Mouse (Mus musculus): ENCODE measurements at regions not wholly inside any gene's neighbourhood (a gene's known extent, or its start where the extent isn't known, plus 50 kb on each side); places are given as distances from the start of the nearest gene placed in this dataset.
"Not testable (repeated sequence)": the region's sequence is repeated elsewhere in the genome, so short reads cannot be mapped to it uniquely, and the experiment has no call there.

- H3K4me3 ChIP-seq (replicated peaks; ENCODE audit: low read length); H3K27me3 ChIP-seq (replicated peaks; ENCODE audit: control insufficient read depth, insufficient read depth, low read length); ATAC-seq; H3K36me3 ChIP-seq (ENCODE audit: control insufficient read depth, insufficient read depth); H3K4me2 ChIP-seq (ENCODE audit: low read length); H3K4me1 ChIP-seq (replicated peaks; ENCODE audit: control insufficient read depth, insufficient read depth, low read length); H3K27ac ChIP-seq (ENCODE audit: low read length); H3K9me3 ChIP-seq (ENCODE audit: control insufficient read depth, low read length); H3K9ac ChIP-seq (replicated peaks; ENCODE audit: low read depth, low read length): not testable (repeated sequence)
- WGBS: 85% methylated on average over 2 of the region's 2 CpGs
Observed at GRCm38 (mm10) chr2:108062751-108063150, 772.3 kb downstream of the Kcna4 start.

GRCm38 (mm10) chr2:108083911-108084310 lies 793.5 kb downstream of the Kcna4 start:
- Histone ChIP-seq H3K9ac (replicated peaks; ENCODE audit: low read depth, low read length) (no peak overlapping the region), H3K27ac (ENCODE audit: low read length) (no peak overlapping the region), H3K36me3 (ENCODE audit: control insufficient read depth, insufficient read depth) (no peaks in the 10 kb centered on the region), H3K9me3 (ENCODE audit: control insufficient read depth, low read length) (no peaks in the 10 kb centered on the region), H3K4me1 (replicated peaks; ENCODE audit: control insufficient read depth, insufficient read depth, low read length) (no peaks in the 10 kb centered on the region), H3K4me3 (replicated peaks; ENCODE audit: low read length) (no peak overlapping the region), H3K4me2 (ENCODE audit: low read length) (no peak overlapping the region), H3K27me3 (replicated peaks; ENCODE audit: control insufficient read depth, insufficient read depth, low read length) (no peaks in the 10 kb centered on the region)
- WGBS: 74% methylated on average over 3 of the region's 3 CpGs
- no peak for ATAC-seq

GRCm38 (mm10) chr2:108090266-108090665 lies 799.8 kb downstream of the Kcna4 start:
- H3K27me3 ChIP-seq (replicated peaks; ENCODE audit: control insufficient read depth, insufficient read depth, low read length): no peaks in the 10 kb centered on the region
- H3K4me2 ChIP-seq (ENCODE audit: low read length): no peak overlapping the region
- no peak overlapping the region for H3K4me3 ChIP-seq (replicated peaks; ENCODE audit: low read length)
- WGBS: 80% methylated on average over 4 of the region's 4 CpGs
- H3K4me1 ChIP-seq (replicated peaks; ENCODE audit: control insufficient read depth, insufficient read depth, low read length): no peaks in the 10 kb centered on the region
- no peak for ATAC-seq
- no peaks in the 10 kb centered on the region for H3K36me3 ChIP-seq (ENCODE audit: control insufficient read depth, insufficient read depth)
- H3K9me3 ChIP-seq (ENCODE audit: control insufficient read depth, low read length): no peaks in the 10 kb centered on the region
- H3K27ac ChIP-seq (ENCODE audit: low read length): no peak overlapping the region
- no peak overlapping the region for H3K9ac ChIP-seq (replicated peaks; ENCODE audit: low read depth, low read length)

GRCm38 (mm10) chr2:108097026-108097425 lies 806.6 kb downstream of the Kcna4 start:
- H3K9ac ChIP-seq (replicated peaks; ENCODE audit: low read depth, low read length): no peak overlapping the region
- no peaks in the 10 kb centered on the region for H3K9me3 ChIP-seq (ENCODE audit: control insufficient read depth, low read length)
- H3K36me3 ChIP-seq (ENCODE audit: control insufficient read depth, insufficient read depth): no peaks in the 10 kb centered on the region
- no peak for ATAC-seq
- H3K27me3 ChIP-seq (replicated peaks; ENCODE audit: control insufficient read depth, insufficient read depth, low read length): no peaks in the 10 kb centered on the region
- H3K27ac ChIP-seq (ENCODE audit: low read length): no peak overlapping the region
- H3K4me2 ChIP-seq (ENCODE audit: low read length): no peak overlapping the region
- 97% methylated on average over 4 of the region's 4 CpGs for WGBS
- H3K4me1 ChIP-seq (replicated peaks; ENCODE audit: control insufficient read depth, insufficient read depth, low read length): no peaks in the 10 kb centered on the region
- no peak overlapping the region for H3K4me3 ChIP-seq (replicated peaks; ENCODE audit: low read length)

- H3K27ac ChIP-seq (ENCODE audit: low read length): no peak overlapping the region
- no peak overlapping the region for H3K4me2 ChIP-seq (ENCODE audit: low read length)
- no peaks in the 10 kb centered on the region for H3K27me3 ChIP-seq (replicated peaks; ENCODE audit: control insufficient read depth, insufficient read depth, low read length)
- H3K36me3 ChIP-seq (ENCODE audit: control insufficient read depth, insufficient read depth): no peaks in the 10 kb centered on the region
- H3K4me1 ChIP-seq (replicated peaks; ENCODE audit: control insufficient read depth, insufficient read depth, low read length): no peaks in the 10 kb centered on the region
- H3K9ac ChIP-seq (replicated peaks; ENCODE audit: low read depth, low read length): no peak overlapping the region
- no peak for ATAC-seq
- H3K9me3 ChIP-seq (ENCODE audit: control insufficient read depth, low read length): no peaks in the 10 kb centered on the region
- no peak overlapping the region for H3K4me3 ChIP-seq (replicated peaks; ENCODE audit: low read length)
Observed at GRCm38 (mm10) chr2:108110140-108110539, 819.7 kb downstream of the Kcna4 start.

- 53% methylated on average over 2 of the region's 2 CpGs for WGBS
Observed at GRCm38 (mm10) chr2:108145694-108146093, 855.3 kb downstream of the Kcna4 start.

GRCm38 (mm10) chr2:108148221-108148620 lies 857.8 kb downstream of the Kcna4 start:
- peak; percentile 71 for ATAC-seq
- no peak overlapping the region for H3K9ac ChIP-seq (replicated peaks; ENCODE audit: low read depth, low read length)
- H3K9me3 ChIP-seq (ENCODE audit: control insufficient read depth, low read length): no peaks in the 10 kb centered on the region
- WGBS: 56% methylated on average over 4 of the region's 4 CpGs
- no peak overlapping the region for H3K27ac ChIP-seq (ENCODE audit: low read length)
- H3K36me3 ChIP-seq (ENCODE audit: control insufficient read depth, insufficient read depth): no peaks in the 10 kb centered on the region
- no peaks in the 10 kb centered on the region for H3K27me3 ChIP-seq (replicated peaks; ENCODE audit: control insufficient read depth, insufficient read depth, low read length)
- no peak overlapping the region for H3K4me2 ChIP-seq (ENCODE audit: low read length)
- H3K4me1 ChIP-seq (replicated peaks; ENCODE audit: control insufficient read depth, insufficient read depth, low read length): no peaks in the 10 kb centered on the region
- no peak overlapping the region for H3K4me3 ChIP-seq (replicated peaks; ENCODE audit: low read length)

More at GRCm38 (mm10) chr2:108145694-108146093, 855.3 kb downstream of the Kcna4 start:
- no peak overlapping the region for H3K4me2 ChIP-seq (ENCODE audit: low read length)
- no peak overlapping the region for H3K4me3 ChIP-seq (replicated peaks; ENCODE audit: low read length)
- no peaks in the 10 kb centered on the region for H3K4me1 ChIP-seq (replicated peaks; ENCODE audit: control insufficient read depth, insufficient read depth, low read length)
- H3K9ac ChIP-seq (replicated peaks; ENCODE audit: low read depth, low read length): no peak overlapping the region
- no peaks in the 10 kb centered on the region for H3K27me3 ChIP-seq (replicated peaks; ENCODE audit: control insufficient read depth, insufficient read depth, low read length)
- H3K36me3 ChIP-seq (ENCODE audit: control insufficient read depth, insufficient read depth): no peaks in the 10 kb centered on the region
- ATAC-seq: no peak
- no peak overlapping the region for H3K27ac ChIP-seq (ENCODE audit: low read length)
- H3K9me3 ChIP-seq (ENCODE audit: control insufficient read depth, low read length): no peaks in the 10 kb centered on the region

GRCm38 (mm10) chr2:108156189-108156588 lies 865.8 kb downstream of the Kcna4 start:
- no peak overlapping the region for H3K27ac ChIP-seq (ENCODE audit: low read length)
- no peak overlapping the region for H3K4me2 ChIP-seq (ENCODE audit: low read length)
- no peak for ATAC-seq
- H3K4me1 ChIP-seq (replicated peaks; ENCODE audit: control insufficient read depth, insufficient read depth, low read length): no peaks in the 10 kb centered on the region
- no peak overlapping the region for H3K4me3 ChIP-seq (replicated peaks; ENCODE audit: low read length)
- H3K9ac ChIP-seq (replicated peaks; ENCODE audit: low read depth, low read length): no peak overlapping the region
- no peaks in the 10 kb centered on the region for H3K27me3 ChIP-seq (replicated peaks; ENCODE audit: control insufficient read depth, insufficient read depth, low read length)
- H3K36me3 ChIP-seq (ENCODE audit: control insufficient read depth, insufficient read depth): no peaks in the 10 kb centered on the region
- no peaks in the 10 kb centered on the region for H3K9me3 ChIP-seq (ENCODE audit: control insufficient read depth, low read length)

GRCm38 (mm10) chr2:108157731-108158130 lies 867.3 kb downstream of the Kcna4 start:
- ATAC-seq: no peak
- Histone ChIP-seq H3K4me3 (replicated peaks; ENCODE audit: low read length) (no peak overlapping the region), H3K9ac (replicated peaks; ENCODE audit: low read depth, low read length) (no peak overlapping the region), H3K4me1 (replicated peaks; ENCODE audit: control insufficient read depth, insufficient read depth, low read length) (no peaks in the 10 kb centered on the region), H3K27ac (ENCODE audit: low read length) (no peak overlapping the region), H3K9me3 (ENCODE audit: control insufficient read depth, low read length) (no peaks in the 10 kb centered on the region), H3K36me3 (ENCODE audit: control insufficient read depth, insufficient read depth) (no peaks in the 10 kb centered on the region), H3K27me3 (replicated peaks; ENCODE audit: control insufficient read depth, insufficient read depth, low read length) (no peaks in the 10 kb centered on the region), H3K4me2 (ENCODE audit: low read length) (no peak overlapping the region)
- WGBS: 87% methylated on average over 2 of the region's 2 CpGs

- H3K4me2 ChIP-seq (ENCODE audit: low read length): no peak overlapping the region
- H3K9ac ChIP-seq (replicated peaks; ENCODE audit: low read depth, low read length): no peak overlapping the region
- H3K27ac ChIP-seq (ENCODE audit: low read length): no peak overlapping the region
- ATAC-seq: no peak
- H3K9me3 ChIP-seq (ENCODE audit: control insufficient read depth, low read length): no peaks in the 10 kb centered on the region
- no peaks in the 10 kb centered on the region for H3K27me3 ChIP-seq (replicated peaks; ENCODE audit: control insufficient read depth, insufficient read depth, low read length)
- H3K4me1 ChIP-seq (replicated peaks; ENCODE audit: control insufficient read depth, insufficient read depth, low read length): no peaks in the 10 kb centered on the region
- H3K36me3 ChIP-seq (ENCODE audit: control insufficient read depth, insufficient read depth): no peaks in the 10 kb centered on the region
- H3K4me3 ChIP-seq (replicated peaks; ENCODE audit: low read length): no peak overlapping the region
Observed at GRCm38 (mm10) chr2:108158311-108158710, 867.9 kb downstream of the Kcna4 start.
